Mouse (Mus musculus) frontal cortex, adult (tissue): ENCODE results near the gene Mcrs1.
"Not testable (repeated sequence)": the region's sequence is repeated elsewhere in the genome, so short reads cannot be mapped to it uniquely, and the experiment has no call there.

Source experiments
- ATAC-seq: cut with Nextera tagmentation; 2 replicates; pipeline ENCODE4 v1.9.2; 2017; ENCODE audit warnings: mild to moderate bottlenecking, moderate library complexity, mixed read lengths; ENCODE audit not compliant: low TSS enrichment

Mcrs1 gene

DNA sequence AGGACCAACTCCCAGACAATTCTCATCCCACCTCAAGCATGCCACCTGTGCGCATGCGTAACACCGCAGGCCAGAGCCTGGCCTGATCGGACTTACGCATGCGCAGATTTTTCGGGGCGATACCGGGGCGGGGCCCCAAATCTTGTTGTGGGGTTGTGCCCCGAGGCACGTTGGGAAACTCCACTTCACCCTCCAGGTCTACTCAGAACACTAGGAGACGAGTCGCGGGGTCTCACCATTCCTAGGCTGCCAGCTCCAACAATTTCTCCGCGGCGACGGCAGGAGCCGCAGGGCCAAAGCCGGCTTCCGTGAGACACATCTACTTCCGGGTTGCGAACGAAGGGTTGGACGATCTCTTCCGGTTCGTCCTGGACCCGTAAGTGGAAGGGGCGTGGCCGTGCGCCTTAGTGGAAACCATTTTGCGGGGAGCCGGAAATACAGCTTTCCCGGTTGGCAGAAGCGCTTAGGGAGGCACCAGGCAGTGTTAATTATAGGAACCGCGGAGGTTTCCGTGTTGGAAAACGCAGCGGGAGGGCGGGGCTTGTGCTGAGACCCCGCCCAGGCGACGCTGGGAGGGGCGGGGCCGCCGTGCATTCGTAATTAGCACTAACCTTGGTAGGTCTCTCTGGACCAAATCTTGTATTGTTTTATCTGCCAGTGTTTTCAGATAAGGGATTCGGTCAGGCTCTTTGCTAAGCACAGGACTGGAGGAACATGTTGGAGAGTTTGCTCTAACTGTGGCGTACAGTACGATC, at the start of gene Mcrs1:
Mcrs1 (minus strand) TSS at position 336 of the 755 bp plus-strand sequence.
- ATAC-seq = peak; percentile 74

DNA sequence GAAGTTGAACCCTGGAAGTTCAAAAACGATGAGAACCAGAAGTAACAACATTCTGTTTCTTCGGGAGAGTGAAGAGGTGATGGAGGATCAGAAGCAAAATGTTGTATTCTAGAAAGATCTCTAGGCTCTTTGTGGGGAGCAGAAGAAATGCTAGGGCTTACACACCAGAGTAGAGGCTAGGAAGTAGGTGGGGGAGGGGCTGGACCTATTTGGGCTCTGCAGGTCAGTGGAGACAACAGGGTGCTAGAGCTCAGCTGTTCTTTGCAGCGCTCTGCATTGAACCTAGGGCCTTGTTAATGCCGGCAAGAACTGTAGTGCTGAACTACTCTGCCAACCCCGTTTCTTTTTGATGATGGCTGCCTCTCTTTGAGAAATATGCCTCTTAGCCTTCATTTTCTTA, 44.5 kb upstream of the Mcrs1 start:
- ATAC-seq = no peak

DNA sequence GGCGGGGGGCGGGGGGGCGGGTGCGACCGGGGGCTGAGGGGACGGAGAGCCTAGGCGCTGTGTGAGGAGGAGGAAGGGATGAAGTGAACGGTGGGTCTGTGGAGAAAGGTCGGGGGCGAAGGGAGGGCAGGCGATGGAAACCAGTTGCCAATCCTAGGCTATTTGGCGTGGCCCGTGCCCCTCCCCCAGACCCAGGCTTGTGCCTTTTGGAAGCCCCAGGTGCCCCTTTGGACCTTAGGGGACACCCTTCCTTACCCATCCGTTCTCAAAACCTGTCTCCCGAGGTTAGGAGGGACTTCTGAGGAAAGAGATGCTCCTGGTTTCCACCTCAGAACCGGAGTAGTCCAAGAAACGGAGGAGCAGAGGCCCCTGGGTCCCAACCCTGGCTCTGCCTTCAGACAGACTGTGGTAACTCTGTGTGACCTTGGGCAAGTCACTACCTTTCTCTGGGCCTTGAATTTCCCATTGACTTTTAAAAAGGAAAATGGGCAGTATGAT, 43.8 kb upstream of the Mcrs1 start, which contains the start of gene Fam186b:
Fam186b (minus strand) TSS at position 405 of the 498 bp plus-strand sequence.
- ATAC-seq = 0 out of 2 replicates have a peak, but pooled peaks have one; percentile 4

DNA sequence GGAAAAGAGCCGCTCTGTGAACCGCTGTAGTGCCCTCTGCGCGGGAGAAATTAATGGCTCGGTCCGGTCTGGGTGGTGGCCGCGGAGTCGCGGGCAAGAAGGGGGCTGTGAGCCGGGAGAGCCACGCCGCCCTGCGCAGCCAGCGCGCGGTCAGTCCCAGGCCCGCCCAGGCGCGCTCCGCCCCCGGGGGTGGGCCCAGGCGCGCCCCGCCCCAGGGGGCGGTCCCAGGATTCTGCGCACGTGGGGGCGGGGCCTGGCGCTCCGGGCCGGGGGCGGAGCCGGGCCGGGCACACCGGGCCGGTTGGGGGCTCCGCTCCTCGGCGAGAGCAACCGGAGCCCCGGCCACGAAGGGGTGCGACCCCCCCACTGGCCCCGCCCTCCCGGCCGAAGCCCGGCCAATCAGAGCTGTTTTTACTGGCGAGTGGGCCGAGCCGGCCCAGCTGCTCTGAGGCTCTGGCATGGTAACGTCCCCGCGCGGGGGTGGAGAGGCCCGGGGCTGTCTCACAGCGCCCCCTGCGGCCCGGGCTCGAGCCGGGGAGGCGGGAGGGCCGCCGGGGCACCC, 43.1 kb upstream of the Mcrs1 start, which contains the start of gene Prpf40b:
Prpf40b (plus strand) TSS at position 275 of the 562 bp plus-strand sequence.
- ATAC-seq = peak; percentile 96

DNA sequence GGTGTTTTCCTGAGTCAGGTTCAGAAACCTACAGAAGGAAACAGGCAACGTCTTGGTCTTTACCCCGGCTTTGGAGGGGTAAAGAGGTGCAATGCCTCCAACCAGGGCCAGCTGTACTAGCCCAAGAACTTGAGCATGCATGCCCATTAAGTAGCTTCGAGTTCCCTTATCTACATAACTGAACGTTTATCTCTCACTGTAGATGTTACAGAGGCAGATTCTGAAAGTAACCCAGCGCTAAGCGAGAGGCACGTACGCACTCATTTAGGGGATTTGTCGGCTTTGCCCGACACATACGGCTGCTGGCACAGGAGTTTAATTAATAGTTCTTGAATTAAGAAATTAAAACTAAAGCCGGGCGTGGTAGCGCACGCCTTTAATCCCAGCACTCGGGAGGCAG, 42.5 kb upstream of the Mcrs1 start:
- ATAC-seq = no peak

DNA sequence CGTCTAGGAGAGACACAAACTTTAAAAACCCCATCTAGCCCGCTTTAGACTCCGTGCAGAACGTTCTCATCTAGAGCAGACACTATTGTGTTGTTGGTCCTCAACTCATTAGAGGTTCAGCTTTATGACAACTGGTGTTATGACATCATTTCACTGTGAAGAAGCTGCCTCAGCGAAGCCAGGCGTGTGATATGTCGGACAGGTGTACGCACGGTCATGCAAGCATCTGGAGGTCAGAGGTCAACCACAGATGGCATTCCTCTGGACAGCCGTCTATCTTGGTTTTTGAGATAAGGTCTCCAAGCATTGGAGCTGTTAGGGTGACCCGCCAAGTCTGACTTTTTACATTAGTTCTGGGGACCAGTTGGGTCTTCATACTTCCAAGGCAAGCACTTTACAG, 38.8 kb upstream of the Mcrs1 start:
- ATAC-seq = no peak

DNA sequence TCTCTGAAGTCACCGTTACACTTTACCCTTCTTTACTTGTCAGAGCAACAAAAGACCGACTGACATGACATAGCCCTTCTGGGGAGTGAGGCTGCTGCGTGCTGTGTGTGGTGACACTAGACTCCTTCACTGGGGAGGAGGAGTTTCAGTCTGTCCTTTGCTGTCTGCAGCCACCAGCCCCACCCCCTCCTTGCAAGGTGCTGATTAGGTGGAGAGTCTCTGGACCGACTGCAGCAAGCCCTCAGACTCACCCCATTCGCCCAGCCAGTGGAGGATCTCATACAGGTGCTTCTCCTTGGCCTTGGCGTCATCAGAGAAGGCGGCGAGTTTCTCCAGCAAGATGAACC, 33.4 kb upstream of the Mcrs1 start:
- no peak for ATAC-seq

DNA sequence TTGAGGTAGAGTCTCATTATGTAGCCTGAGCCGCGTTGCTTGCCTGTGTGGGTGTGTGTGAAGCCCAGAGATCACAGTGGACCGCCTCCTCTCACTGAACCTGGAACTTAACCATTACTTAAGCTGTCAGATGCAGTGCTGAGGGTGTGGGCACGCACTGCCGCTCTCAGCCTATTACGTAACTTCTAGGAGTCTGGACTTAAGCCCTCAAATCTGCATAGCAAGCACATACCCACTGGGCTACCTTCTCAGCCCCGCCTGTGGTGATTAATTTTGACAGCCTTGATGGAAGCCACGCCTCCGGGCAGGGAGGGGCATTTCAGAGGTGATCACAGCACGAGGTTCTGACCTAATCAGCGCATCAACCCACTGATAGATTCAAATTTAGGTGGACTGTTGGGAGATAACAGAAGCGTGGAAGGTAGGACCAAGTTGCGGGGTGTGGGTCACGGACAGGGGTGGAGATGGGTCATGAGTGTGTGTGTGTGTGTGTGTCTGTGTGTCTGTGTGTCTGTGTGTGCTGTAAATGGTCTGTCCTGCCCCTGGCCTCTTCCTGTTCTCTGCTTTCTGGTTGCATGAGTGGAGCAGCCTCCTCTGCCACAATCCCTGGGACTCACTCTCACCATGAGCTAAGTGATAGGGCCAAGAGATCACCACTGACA, 32.9 kb upstream of the Mcrs1 start:
- peak; percentile 44; the same call in 1 of the 2 replicates for ATAC-seq

DNA sequence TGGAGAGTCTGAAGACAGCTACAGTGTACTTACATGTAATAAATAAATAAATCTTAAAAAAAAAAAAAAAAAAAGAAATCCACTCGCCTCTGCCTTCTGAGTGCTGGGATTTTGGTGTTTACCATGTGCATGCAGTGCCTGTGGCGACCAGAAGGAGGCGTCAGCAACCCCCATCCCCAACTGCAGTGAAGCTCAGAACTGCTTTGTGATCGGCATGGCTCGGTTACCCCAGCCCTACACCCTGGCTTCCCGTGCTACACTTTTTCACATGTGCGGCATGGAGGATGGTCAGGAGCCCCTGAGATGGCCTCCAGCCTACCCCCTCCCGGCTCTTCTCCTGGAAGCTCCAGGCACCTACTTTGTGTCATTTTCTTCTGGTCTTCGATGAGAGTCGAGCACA, 31.7 kb upstream of the Mcrs1 start:
- ATAC-seq = no peak

DNA sequence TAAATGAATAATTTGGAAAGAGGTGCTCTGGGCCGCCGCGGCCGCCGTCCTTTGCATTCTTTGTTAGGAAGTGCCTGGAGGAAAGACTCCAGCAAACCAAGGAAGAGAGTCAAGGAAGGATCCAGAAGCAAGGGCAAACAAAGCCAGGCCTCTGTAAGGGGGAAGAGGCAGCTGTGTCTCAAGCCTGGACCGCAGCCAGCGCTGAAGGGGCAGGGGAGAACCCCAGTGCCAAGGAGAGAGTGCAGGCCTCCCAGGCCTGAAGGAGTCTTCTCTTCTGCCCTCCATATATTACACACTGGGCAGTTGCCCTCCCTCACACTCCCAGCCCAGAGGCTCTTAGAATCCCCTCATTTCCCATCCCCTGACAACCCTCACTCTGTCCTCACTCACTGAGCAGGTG, 26.5 kb upstream of the Mcrs1 start:
- ATAC-seq = no peak

DNA sequence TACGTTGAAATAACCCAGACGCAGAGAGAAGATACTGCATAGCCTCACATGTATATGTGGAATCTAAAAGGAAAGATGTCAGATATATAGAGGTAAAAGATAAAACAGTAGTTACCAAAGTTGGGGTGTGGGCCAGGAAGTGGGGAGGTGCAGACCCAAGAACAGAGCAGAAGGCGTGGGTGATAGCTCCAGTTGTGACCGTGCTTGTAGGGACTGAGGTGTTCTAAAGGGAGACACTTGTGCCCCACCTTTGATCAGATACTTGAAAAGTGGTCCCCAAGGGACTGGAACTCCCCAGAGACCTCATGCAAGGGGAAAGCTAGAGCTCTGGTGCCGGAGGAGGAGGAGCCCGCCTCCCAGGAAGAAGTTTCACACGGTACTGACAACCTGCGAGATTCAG, 24.3 kb upstream of the Mcrs1 start:
- no peak for ATAC-seq

DNA sequence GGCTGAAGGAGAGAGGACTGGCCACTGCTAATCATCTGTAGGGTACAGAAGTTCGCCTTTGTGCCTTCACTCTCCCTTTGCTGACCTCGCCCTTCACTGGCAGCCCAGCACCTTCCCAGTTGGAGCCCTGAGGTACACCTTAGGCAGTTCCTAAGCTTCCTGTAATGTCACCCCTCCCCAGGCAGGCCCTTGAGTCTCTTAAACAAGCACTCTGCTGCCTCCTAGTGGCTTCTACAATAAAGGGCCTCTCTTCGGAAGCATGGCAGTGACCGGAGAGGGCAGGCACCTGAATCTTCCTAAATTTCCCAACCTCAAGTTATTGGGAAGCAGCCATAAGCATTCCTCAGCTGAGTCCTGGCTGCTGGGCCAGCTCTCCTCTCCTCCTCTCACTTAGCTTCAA, 13.9 kb upstream of the Mcrs1 start:
- peak; percentile 79; the same call in 1 of the 2 replicates for ATAC-seq

DNA sequence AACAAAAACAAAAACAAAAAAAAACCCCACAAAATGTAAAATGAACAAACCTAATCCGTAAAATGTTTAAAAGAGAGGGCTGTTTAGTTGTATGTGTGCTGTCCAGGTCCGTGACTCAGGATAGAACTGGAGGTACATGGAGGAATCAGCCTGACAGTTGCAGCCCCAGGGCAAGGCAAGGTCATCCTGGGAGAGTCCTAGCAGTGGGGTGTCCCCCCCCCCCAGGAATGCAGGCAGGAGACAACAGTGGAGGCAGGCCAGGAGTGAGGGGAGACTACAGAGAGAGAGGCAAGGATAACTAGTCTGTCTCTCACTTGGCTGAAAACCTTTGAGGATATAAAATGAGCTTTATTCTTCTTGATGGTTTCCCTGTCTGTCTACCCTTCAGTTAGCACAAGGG, 12.6 kb upstream of the Mcrs1 start:
- ATAC-seq = no peak

DNA sequence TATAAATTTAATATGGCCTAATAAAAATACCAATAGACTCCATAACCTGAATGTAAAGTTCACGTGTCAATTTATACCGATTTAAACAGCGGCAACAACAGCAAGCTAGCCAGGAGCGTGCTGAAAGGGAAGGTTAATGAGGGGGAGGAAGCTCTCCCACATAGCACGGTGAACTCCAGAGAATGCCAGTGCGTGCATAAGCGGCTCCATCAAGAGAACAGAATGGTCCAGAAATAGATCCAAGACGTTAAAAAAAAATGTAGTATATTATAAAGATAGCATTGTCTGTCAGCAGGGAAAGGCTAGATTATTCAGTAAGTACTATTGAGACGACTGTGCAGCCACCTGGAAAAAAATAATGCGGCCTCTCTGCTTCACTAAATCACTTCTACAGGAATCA, 10.9 kb upstream of the Mcrs1 start:
- 0 out of 2 replicates have a peak, but pooled peaks have one; percentile 18 for ATAC-seq

DNA sequence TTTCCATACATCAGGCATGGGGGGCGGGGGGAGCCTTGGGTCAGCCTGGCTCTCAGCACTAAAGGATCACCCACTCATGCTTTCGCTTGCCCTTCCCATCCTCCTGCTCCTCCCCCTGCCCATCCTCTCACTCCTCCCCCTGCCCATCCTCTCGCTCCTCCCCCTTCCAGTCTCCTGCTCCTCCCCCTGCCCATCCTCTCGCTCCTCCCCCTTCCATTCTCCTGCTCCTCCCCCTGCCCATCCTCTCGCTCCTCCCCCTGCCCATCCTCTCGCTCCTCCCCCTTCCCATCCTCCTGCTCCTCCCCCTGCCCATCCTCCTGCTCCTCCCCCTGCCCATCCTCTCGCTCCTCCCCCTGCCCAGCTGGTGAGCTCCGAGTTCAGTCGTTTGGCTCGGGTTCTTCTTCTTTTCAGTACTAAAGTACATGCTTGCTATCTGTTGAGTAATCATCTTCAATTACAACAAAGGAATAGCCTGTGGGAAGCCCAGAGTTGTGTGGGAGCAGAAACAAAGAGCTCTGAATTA, 8.0 kb upstream of the Mcrs1 start:
- peak; percentile 36 for ATAC-seq

DNA sequence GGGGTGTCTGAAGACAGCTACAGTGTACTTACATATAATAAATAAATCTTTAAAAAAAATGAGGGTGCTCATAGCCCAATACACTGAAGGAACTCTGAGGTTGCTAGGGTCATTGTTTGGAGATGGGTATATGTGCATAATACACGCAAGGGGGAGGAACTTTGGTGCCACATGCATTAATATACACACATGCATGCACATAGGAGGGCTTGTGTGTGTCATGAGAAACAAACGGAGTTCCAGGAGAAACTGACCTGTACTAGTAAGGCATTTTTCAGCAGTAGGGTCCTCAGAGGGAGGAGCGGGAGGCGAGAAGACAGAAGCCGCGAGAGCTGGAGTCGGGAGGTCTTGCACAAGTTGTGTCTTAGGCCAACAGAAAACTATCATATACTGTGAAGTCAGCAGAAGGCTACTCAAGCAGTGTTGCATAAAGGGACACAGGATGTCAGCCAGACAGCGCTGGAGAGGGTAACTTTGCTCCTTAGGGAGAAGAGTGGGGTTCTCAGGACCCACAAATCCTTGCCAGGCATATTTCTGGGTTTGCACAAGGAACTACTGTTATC, 7.5 kb upstream of the Mcrs1 start:
- ATAC-seq = 0 out of 2 replicates have a peak, but pooled peaks have one; percentile 17

DNA sequence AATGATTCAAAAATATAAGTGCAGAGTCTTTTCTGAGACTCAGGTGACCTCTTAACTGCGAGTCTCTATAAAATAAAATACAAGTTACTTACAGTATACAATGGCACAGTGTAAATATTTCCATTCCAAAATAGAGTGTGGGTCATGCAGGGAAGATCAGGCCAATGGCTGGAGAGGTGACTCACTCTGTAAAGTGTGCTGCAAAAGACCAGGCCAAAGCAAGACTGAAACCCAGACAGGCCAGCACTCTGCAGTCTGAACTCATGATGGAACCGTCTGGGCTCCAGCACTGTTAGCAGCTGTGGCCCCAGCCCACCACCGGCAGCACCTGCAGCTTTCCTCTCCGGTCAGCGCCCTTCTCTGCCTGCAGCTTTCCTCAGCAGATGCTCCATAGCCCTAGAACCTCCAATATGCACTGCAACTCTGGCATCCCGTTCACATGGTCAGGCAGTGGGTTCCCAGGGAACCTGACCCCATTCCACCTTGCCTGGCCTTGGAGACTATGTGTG, 3.5 kb upstream of the Mcrs1 start:
- no peak for ATAC-seq

DNA sequence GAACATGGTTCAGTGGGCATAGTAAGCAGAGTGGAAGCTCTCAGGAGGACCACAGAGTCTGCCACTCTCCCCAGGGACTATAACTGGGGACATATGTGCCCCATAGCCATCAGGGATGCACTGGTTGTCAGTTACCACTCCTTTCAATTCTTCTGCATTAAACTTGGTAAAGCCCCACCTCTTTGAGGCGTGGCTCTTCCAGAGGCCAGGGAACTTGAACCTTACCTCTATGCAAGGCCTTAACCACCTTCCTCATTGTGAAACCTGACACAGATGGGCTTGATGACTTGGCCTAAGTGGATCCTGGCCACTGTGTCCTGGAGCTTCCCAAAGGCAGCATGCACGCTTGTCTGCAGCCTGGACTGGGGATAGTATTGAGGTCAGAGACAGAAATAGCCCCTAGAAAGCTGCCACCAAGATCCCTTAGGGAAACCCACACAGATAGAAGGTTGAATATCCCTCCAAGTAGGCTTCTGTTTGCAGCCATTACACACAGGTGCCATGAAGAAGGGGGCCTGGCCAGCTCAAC, 2.8 kb upstream of the Mcrs1 start:
- ATAC-seq = no peak

DNA sequence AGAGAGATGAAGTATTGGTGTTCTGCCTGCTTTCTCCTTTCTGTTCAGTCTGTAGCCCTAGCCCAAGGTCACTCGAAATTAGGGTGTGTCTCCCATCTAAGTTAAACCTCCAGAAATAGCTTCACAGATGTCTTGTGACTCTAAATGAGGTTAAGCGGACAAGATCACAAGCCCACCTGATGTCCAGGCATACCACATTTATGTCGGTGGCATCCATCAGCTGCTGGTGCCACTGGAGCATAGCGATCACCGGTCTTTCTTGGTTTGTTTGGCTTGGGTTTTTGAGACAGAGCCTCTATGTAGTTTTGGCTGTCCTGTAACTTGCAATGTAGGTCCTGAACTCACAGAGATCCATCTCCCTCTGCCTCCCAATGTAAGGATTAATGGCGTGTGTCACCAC, 2.0 kb upstream of the Mcrs1 start:
- ATAC-seq = no peak

DNA sequence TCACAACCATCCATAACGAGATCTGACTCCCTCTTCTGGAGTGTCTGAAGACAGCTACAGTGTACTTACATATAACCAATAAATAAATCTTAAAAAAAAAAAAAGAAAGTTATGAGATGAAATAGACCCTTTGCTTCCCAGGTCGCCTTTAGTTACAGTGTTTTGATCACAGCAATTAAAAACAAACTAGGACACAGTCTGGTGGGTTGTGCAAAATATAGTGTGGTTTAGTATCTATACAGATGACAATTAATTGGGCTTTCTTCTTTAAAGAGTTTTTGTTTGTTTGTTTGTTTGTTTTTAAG, 1.4 kb upstream of the Mcrs1 start:
- not testable (repeated sequence) for ATAC-seq

DNA sequence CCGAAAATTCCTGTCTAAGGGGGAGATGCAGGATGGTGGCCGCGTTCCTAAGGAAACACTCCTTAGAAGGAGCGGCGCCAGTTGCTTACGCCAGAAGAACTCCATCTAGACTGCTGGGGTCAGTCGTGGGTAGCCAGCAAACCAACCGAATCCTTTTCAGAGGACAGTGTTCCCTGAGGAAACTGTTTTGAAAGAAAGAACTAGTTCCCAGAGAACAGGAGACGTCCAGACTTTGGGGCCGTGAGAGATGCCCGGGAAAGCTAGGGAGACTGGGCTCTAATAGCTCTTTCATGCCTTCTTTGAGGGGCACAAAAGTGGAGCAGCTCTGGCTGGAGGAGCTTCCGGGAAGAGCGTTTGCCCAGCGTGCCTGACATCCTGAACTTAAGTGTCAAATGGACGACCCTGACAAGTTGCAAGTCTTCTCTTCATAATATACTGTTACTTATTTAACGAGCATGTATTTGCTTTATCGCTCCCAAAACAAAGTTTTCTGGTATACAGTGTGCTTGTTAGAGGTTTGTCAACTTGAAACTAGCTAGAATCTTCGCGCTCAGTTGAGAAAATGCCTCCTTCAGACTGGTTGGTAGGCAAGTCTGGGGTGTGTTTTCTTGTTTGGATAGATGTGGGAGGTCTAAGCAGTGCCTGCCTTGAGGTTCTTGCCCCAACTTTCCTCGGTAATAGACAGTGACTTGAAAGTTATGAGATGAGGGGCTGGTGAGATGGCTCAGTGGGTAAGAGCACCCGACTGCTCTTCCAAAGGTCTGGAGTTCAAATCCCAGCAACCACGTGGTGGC, 817 bp upstream of the Mcrs1 start:
- ATAC-seq = peak; percentile 20
